Mouse (Mus musculus): ENCODE measurements around the gene Mmd2.

DNA sequence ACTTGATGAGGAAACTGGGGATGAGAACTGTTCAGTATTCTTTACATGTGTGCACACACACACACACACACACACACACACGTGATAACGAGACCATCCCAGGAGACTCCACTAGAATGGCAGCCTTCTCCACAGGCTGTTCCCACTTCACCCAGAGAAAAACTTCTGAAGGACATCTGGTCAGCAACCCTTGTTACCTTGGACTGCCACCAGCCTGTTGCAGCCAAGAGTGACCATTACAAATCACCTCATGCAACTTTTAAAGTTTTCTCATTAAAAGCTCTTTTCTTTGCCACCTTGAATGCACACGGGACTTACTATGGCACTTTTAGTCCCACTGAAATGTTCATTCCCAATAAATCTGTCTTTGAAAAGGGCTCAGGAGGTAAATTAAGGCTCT is 71.3 kb downstream of the Mmd2 start:
- no peak for TF ChIP-seq CTCF (IDR thresholded peaks at IDR 0.05; ENCODE audit: insufficient read depth, low read depth, low read length)
- TF ChIP-seq POLR2A (IDR thresholded peaks at IDR 0.05; ENCODE audit: insufficient read depth, low read depth, low read length) = no peak

Measured in olfactory bulb, adult 2 months (tissue).